Mouse (Mus musculus): Measurements from ENCODE around the gene Exd1. TPM values are rescaled to one million over a fixed set of nuclear protein-coding genes. Genes with fewer than 3 reads are reported as not detected.

Gene Exd1
- polyA plus RNA-seq, 1 experiment from 2014 or later: 0.65 TPM

- Histone ChIP-seq H3K36me3 (replicated peaks) (peaks cover 25% of the 10 kb centered on the region; the same call in 1 of the 2 replicates), H3K9me3 (no peaks in the 10 kb centered on the region)
- WGBS: 92% methylated on average over 4 of the region's 4 CpGs
These were observed 17.9 kb upstream of the Exd1 start for GRCm38 (mm10) chr2:119565284-119565683.

GRCm38 (mm10) chr2:119561794-119562193 lies 14.4 kb upstream of the Exd1 start:
- Histone ChIP-seq H3K27me3 (replicated peaks; ENCODE audit: low read depth, poor library complexity, severe bottlenecking) (no peaks in the 10 kb centered on the region), H3K27ac (replicated peaks) (no peak overlapping the region), H3K4me3 (no peak overlapping the region), H3K36me3 (replicated peaks) (peaks cover 21% of the 10 kb centered on the region; the same call in 1 of the 2 replicates), H3K4me1 (peaks cover 8% of the 10 kb centered on the region), H3K9me3 (no peaks in the 10 kb centered on the region)
- WGBS: 86% methylated on average over 3 of the region's 3 CpGs
- DNase-seq (ENCODE audit: low spot score): no peak

More at GRCm38 (mm10) chr2:119565284-119565683, 17.9 kb upstream of the Exd1 start:
- Histone ChIP-seq H3K4me3 (no peak overlapping the region), H3K27ac (replicated peaks) (no peak overlapping the region), H3K4me1 (no peaks in the 10 kb centered on the region), H3K27me3 (replicated peaks; ENCODE audit: low read depth, poor library complexity, severe bottlenecking) (no peaks in the 10 kb centered on the region)
- no peak for DNase-seq (ENCODE audit: low spot score)

- 75% methylated on average over 7 of the region's 7 CpGs for WGBS
- DNase-seq (ENCODE audit: low spot score): no peak
- H3K27me3 ChIP-seq (replicated peaks; ENCODE audit: low read depth, poor library complexity, severe bottlenecking): no peaks in the 10 kb centered on the region
- H3K4me3 ChIP-seq: no peak overlapping the region
- peaks cover 11% of the 10 kb centered on the region for H3K4me1 ChIP-seq
- peaks cover 14% of the 10 kb centered on the region; the same call in 1 of the 2 replicates for H3K36me3 ChIP-seq (replicated peaks)
- H3K9me3 ChIP-seq: no peaks in the 10 kb centered on the region
- H3K27ac ChIP-seq (replicated peaks): no peak overlapping the region
These were observed 11.4 kb upstream of the Exd1 start for GRCm38 (mm10) chr2:119558737-119559340.

- H3K4me1 ChIP-seq: peaks cover 11% of the 10 kb centered on the region
- 87% methylated on average over 3 of the region's 3 CpGs for WGBS
- H3K36me3 ChIP-seq (replicated peaks): peaks cover 7% of the 10 kb centered on the region; the same call in 1 of the 2 replicates
- no peak overlapping the region for H3K4me3 ChIP-seq
- no peak for DNase-seq (ENCODE audit: low spot score)
- H3K27ac ChIP-seq (replicated peaks): no peak overlapping the region
- no peaks in the 10 kb centered on the region for H3K9me3 ChIP-seq
- no peaks in the 10 kb centered on the region for H3K27me3 ChIP-seq (replicated peaks; ENCODE audit: low read depth, poor library complexity, severe bottlenecking)
These were observed 10.6 kb upstream of the Exd1 start for GRCm38 (mm10) chr2:119558039-119558438.

- 84% methylated on average over 2 of the region's 2 CpGs for WGBS
- H3K4me3 ChIP-seq: no peak overlapping the region
- no peak for DNase-seq (ENCODE audit: low spot score)
- H3K9me3 ChIP-seq: no peaks in the 10 kb centered on the region
- peaks cover 32% of the 10 kb centered on the region for H3K4me1 ChIP-seq
- no peaks in the 10 kb centered on the region for H3K36me3 ChIP-seq (replicated peaks)
- H3K27ac ChIP-seq (replicated peaks): no peak overlapping the region
- no peaks in the 10 kb centered on the region for H3K27me3 ChIP-seq (replicated peaks; ENCODE audit: low read depth, poor library complexity, severe bottlenecking)
These were observed 2.3 kb upstream of the Exd1 start for GRCm38 (mm10) chr2:119549678-119550077.

GRCm38 (mm10) chr2:119548691-119549090 lies 1.3 kb upstream of the Exd1 start:
- Histone ChIP-seq H3K36me3 (replicated peaks) (no peaks in the 10 kb centered on the region), H3K27ac (replicated peaks) (no peak overlapping the region), H3K4me3 (peak overlapping the region; percentile 75), H3K4me1 (peaks cover 29% of the 10 kb centered on the region), H3K9me3 (no peaks in the 10 kb centered on the region), H3K27me3 (replicated peaks; ENCODE audit: low read depth, poor library complexity, severe bottlenecking) (no peaks in the 10 kb centered on the region)
- WGBS: 74% methylated on average over 5 of the region's 5 CpGs
- no peak for DNase-seq (ENCODE audit: low spot score)

- Histone ChIP-seq H3K9me3 (no peaks in the 10 kb centered on the region), H3K27ac (replicated peaks) (peak overlapping the region; percentile 87), H3K4me1 (peaks cover 29% of the 10 kb centered on the region), H3K4me3 (peak overlapping the region; percentile 75), H3K27me3 (replicated peaks; ENCODE audit: low read depth, poor library complexity, severe bottlenecking) (no peaks in the 10 kb centered on the region), H3K36me3 (replicated peaks) (no peaks in the 10 kb centered on the region)
- no peak for DNase-seq (ENCODE audit: low spot score)
- WGBS: 17% methylated on average over 3 of the region's 3 CpGs
These were observed 889 bp upstream of the Exd1 start for GRCm38 (mm10) chr2:119548371-119548660.

- Histone ChIP-seq H3K27me3 (replicated peaks; ENCODE audit: low read depth, poor library complexity, severe bottlenecking) (no peaks in the 10 kb centered on the region), H3K4me1 (peaks cover 29% of the 10 kb centered on the region), H3K9me3 (no peaks in the 10 kb centered on the region), H3K4me3 (peak overlapping the region; percentile 75), H3K36me3 (replicated peaks) (no peaks in the 10 kb centered on the region), H3K27ac (replicated peaks) (peak overlapping the region; percentile 87)
- peak; percentile 94 for DNase-seq (ENCODE audit: low spot score)
- WGBS: 1% methylated on average over 30 of the region's 30 CpGs
These were observed 442 bp downstream of the Exd1 start for GRCm38 (mm10) chr2:119546848-119547521.

- no peaks in the 10 kb centered on the region for H3K9me3 ChIP-seq
- H3K4me1 ChIP-seq: peaks cover 16% of the 10 kb centered on the region
- no peaks in the 10 kb centered on the region for H3K36me3 ChIP-seq (replicated peaks)
- 82% methylated on average over 2 of the region's 2 CpGs for WGBS
- no peak overlapping the region for H3K27ac ChIP-seq (replicated peaks)
- no peak overlapping the region for H3K4me3 ChIP-seq
- DNase-seq (ENCODE audit: low spot score): no peak
- no peaks in the 10 kb centered on the region for H3K27me3 ChIP-seq (replicated peaks; ENCODE audit: low read depth, poor library complexity, severe bottlenecking)
These were observed 3.8 kb downstream of the Exd1 start for GRCm38 (mm10) chr2:119543656-119544055.

GRCm38 (mm10) chr2:119542106-119542505 lies 5.3 kb downstream of the Exd1 start:
- Histone ChIP-seq H3K27ac (replicated peaks) (no peak overlapping the region), H3K27me3 (replicated peaks; ENCODE audit: low read depth, poor library complexity, severe bottlenecking) (no peaks in the 10 kb centered on the region), H3K9me3 (no peaks in the 10 kb centered on the region), H3K4me3 (no peak overlapping the region), H3K36me3 (replicated peaks) (no peaks in the 10 kb centered on the region), H3K4me1 (peaks cover 5% of the 10 kb centered on the region)
- WGBS: 35% methylated on average over 1 of the region's 1 CpGs
- DNase-seq (ENCODE audit: low spot score): peak; percentile 52

GRCm38 (mm10) chr2:119538802-119539201 lies 8.6 kb downstream of the Exd1 start:
- Histone ChIP-seq H3K36me3 (replicated peaks) (no peaks in the 10 kb centered on the region), H3K27ac (replicated peaks) (no peak overlapping the region), H3K4me3 (no peak overlapping the region), H3K4me1 (no peaks in the 10 kb centered on the region), H3K27me3 (replicated peaks; ENCODE audit: low read depth, poor library complexity, severe bottlenecking) (no peaks in the 10 kb centered on the region), H3K9me3 (no peaks in the 10 kb centered on the region)
- DNase-seq (ENCODE audit: low spot score): no peak
- WGBS: 85% methylated on average over 9 of the region's 9 CpGs

- Histone ChIP-seq H3K4me1 (no peaks in the 10 kb centered on the region), H3K27ac (replicated peaks) (no peak overlapping the region), H3K36me3 (replicated peaks) (no peaks in the 10 kb centered on the region), H3K27me3 (replicated peaks; ENCODE audit: low read depth, poor library complexity, severe bottlenecking) (no peaks in the 10 kb centered on the region), H3K9me3 (no peaks in the 10 kb centered on the region), H3K4me3 (no peak overlapping the region)
- WGBS: 47% methylated on average over 4 of the region's 4 CpGs
- no peak for DNase-seq (ENCODE audit: low spot score)
These were observed 22.0 kb downstream of the Exd1 start for GRCm38 (mm10) chr2:119525422-119525821.

GRCm38 (mm10) chr2:119523836-119524235 lies 23.6 kb downstream of the Exd1 start:
- Histone ChIP-seq H3K27ac (replicated peaks) (no peak overlapping the region), H3K4me1 (no peaks in the 10 kb centered on the region), H3K36me3 (replicated peaks) (no peaks in the 10 kb centered on the region), H3K27me3 (replicated peaks; ENCODE audit: low read depth, poor library complexity, severe bottlenecking) (no peaks in the 10 kb centered on the region), H3K9me3 (no peaks in the 10 kb centered on the region), H3K4me3 (no peak overlapping the region)
- 85% methylated on average over 4 of the region's 4 CpGs for WGBS
- DNase-seq (ENCODE audit: low spot score): no peak
